Mouse (Mus musculus) forebrain, embryonic 16.5 days (tissue): ENCODE measurements around the gene Gstt1. TPM values are rescaled to one million over a fixed set of nuclear protein-coding genes. Genes with fewer than 3 reads are reported as not detected.

Source experiments
- ATAC-seq: fragments of 200-750 bp; cut with Nextera tagmentation; 2 replicates; pipeline ENCODE4 v1.8.0; 2017; ENCODE audit warnings: mild to moderate bottlenecking, moderate library complexity
- H3K27ac ChIP-seq: fragments of 300-500 bp; sonication (generic); 2 replicates; pipeline ENCODE4 v1.5.1; 2014; ENCODE audit warnings: low read length, control low read depth
- H3K27me3 ChIP-seq: fragments of 300-500 bp; sonication (generic); replicated peaks from 2 replicates; pipeline ENCODE4 v1.6.1; 2014; ENCODE audit warnings: low read length; ENCODE audit not compliant: control insufficient read depth, insufficient read depth
- H3K36me3 ChIP-seq: fragments of 300-500 bp; sonication (generic); 2 replicates; pipeline ENCODE4 v1.6.1; 2014; ENCODE audit not compliant: control insufficient read depth, insufficient read depth
- H3K4me1 ChIP-seq: fragments of 300-500 bp; sonication (generic); replicated peaks from 2 replicates; pipeline ENCODE4 v1.6.1; 2014; ENCODE audit warnings: low read length; ENCODE audit not compliant: control insufficient read depth, insufficient read depth
- H3K4me2 ChIP-seq: fragments of 300-500 bp; sonication (generic); 2 replicates; pipeline ENCODE4 v1.6.1; 2014; ENCODE audit warnings: mild to moderate bottlenecking, low read length, control low read depth
- H3K4me3 ChIP-seq: fragments of 300-500 bp; sonication (generic); replicated peaks from 2 replicates; pipeline ENCODE4 v1.5.1; 2014; ENCODE audit warnings: mild to moderate bottlenecking, low read length, control low read depth
- H3K9ac ChIP-seq: fragments of 300-500 bp; sonication (generic); replicated peaks from 2 replicates; pipeline ENCODE4 v1.6.1; 2014; ENCODE audit warnings: low read depth, low read length, control low read depth
- H3K9me3 ChIP-seq: fragments of 300-500 bp; sonication (generic); 2 replicates; pipeline ENCODE4 v1.6.1; 2016; ENCODE audit warnings: low read length; ENCODE audit not compliant: control insufficient read depth
- WGBS: fragments of 180-500 bp; shearing (Covaris S2); extraction: QIAGEN DNeasy Blood & Tissue Kit; methylation state at CpG from one replicate; pipeline ENCODE4 v1.1.7; 2014; 5-methylcytosine and 5-hydroxymethylcytosine counted together
- polyA plus RNA-seq: library from polyadenylated mRNA; unstranded; fragments of >200 nt; fragmentation: Nextera tagmentation; extraction: Ambion mirVana; gene quantifications from 2 replicates; pipeline ENCODE4 v1.2.1, GENCODE M21; 2015

The Gstt1 gene
- polyA plus RNA-seq, 1 experiment from 2014 or later = 15.2 TPM

GRCm38 (mm10) chr10:75834250-75834649, 35.9 kb upstream of the Gstt1 start:
- H3K9ac ChIP-seq = peak overlapping the region; percentile 27
- H3K27ac ChIP-seq = no peak overlapping the region
- no peaks in the 10 kb centered on the region for H3K9me3 ChIP-seq
- peak overlapping the region; percentile 52 for H3K4me2 ChIP-seq
- ATAC-seq = no peak
- H3K4me1 ChIP-seq = peaks cover 30% of the 10 kb centered on the region
- H3K36me3 ChIP-seq = no peaks in the 10 kb centered on the region
- peaks cover 10% of the 10 kb centered on the region for H3K27me3 ChIP-seq
- 1% methylated on average over 21 of the region's 21 CpGs for WGBS
- peak overlapping the region; percentile 35 for H3K4me3 ChIP-seq

DNA sequence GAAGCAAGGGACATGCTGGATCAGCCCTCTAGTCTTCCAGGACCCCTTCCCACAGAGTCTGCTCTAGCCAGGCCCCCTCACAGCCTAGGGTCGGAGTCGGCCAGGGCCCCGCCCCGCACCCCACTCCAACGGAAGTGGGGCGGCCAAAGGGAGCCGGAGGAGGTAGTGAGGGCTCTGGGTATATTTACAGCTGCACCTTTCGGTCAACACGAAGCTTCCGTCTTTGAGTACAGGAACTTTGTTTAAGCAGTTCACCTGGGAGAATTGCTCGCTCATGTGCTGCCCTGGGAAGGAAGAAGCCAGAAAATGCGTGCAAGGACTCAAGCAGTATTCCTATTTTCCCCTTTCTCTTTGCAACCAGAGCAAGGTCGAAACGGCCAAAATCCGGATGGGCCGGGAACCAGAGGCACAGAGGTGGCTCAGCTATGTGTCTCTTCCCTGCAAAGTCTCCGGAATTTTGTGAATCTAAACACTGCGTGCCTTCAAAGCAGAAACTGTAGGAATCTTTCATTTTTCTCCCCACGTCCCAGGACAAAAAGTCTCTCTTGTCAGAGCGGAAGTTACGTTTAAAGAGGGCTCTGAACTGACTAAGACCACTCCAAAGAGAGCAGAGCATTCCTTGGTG, 35.2 kb upstream of the Gstt1 start:
- H3K27me3 ChIP-seq = peaks cover 10% of the 10 kb centered on the region
- H3K4me1 ChIP-seq = peaks cover 33% of the 10 kb centered on the region
- no peaks in the 10 kb centered on the region for H3K9me3 ChIP-seq
- H3K4me3 ChIP-seq = peak overlapping the region; percentile 35
- H3K27ac ChIP-seq = no peak overlapping the region
- ATAC-seq = no peak
- no peaks in the 10 kb centered on the region for H3K36me3 ChIP-seq
- peak overlapping the region; percentile 52 for H3K4me2 ChIP-seq
- H3K9ac ChIP-seq = no peak overlapping the region
- 18% methylated on average over 21 of the region's 21 CpGs for WGBS

DNA sequence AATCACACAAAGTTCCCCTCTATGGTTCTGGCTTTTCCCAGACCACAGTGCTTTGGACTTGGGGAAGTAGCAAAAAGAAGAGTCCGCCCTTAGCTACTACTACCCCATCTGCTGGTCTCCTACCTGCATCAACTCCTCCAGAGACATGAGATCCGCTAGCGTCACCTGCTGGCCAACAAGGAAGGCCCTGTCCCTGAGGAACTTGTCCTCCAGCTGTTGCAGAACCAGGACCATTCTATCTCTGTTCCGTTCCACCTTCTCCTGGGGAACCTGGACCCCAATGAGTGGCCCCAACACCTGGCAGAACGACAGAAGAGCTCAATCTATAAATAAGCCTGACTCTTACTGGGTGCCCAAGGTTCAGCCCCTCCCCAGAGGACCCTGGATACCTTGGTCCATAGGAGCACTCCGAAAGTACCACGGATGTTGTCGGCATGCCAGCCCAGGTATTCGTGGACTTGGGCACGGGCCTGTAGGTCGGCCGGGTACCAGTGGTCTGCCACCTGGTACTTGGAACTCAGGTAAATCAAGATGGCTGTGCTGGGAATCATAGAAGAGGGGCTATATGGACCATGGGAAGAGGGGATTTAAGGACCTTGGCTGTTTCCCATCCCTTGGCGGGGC, 34.0 kb upstream of the Gstt1 start:
- Histone ChIP-seq H3K4me1 (peaks cover 32% of the 10 kb centered on the region), H3K27ac (no peak overlapping the region), H3K9ac (no peak overlapping the region), H3K4me3 (no peak overlapping the region), H3K9me3 (no peaks in the 10 kb centered on the region), H3K27me3 (peaks cover 10% of the 10 kb centered on the region), H3K4me2 (no peak overlapping the region), H3K36me3 (no peaks in the 10 kb centered on the region)
- ATAC-seq = no peak
- WGBS = 70% methylated on average over 13 of the region's 13 CpGs

- ATAC-seq = no peak
- Histone ChIP-seq H3K9me3 (no peaks in the 10 kb centered on the region), H3K4me3 (no peak overlapping the region), H3K27ac (no peak overlapping the region), H3K4me1 (peaks cover 20% of the 10 kb centered on the region), H3K4me2 (no peak overlapping the region), H3K27me3 (peaks cover 10% of the 10 kb centered on the region), H3K9ac (no peak overlapping the region), H3K36me3 (no peaks in the 10 kb centered on the region)
- WGBS = 88% methylated on average over 2 of the region's 2 CpGs
These were observed 31.9 kb upstream of the Gstt1 start for GRCm38 (mm10) chr10:75830275-75830670.

GRCm38 (mm10) chr10:75829529-75830274, 31.3 kb upstream of the Gstt1 start:
- 90% methylated on average over 2 of the region's 2 CpGs for WGBS
- Histone ChIP-seq H3K27me3 (peaks cover 7% of the 10 kb centered on the region), H3K4me3 (no peak overlapping the region), H3K27ac (no peak overlapping the region), H3K36me3 (no peaks in the 10 kb centered on the region), H3K4me2 (no peak overlapping the region), H3K4me1 (peaks cover 17% of the 10 kb centered on the region), H3K9me3 (no peaks in the 10 kb centered on the region), H3K9ac (no peak overlapping the region)
- ATAC-seq = no peak

DNA sequence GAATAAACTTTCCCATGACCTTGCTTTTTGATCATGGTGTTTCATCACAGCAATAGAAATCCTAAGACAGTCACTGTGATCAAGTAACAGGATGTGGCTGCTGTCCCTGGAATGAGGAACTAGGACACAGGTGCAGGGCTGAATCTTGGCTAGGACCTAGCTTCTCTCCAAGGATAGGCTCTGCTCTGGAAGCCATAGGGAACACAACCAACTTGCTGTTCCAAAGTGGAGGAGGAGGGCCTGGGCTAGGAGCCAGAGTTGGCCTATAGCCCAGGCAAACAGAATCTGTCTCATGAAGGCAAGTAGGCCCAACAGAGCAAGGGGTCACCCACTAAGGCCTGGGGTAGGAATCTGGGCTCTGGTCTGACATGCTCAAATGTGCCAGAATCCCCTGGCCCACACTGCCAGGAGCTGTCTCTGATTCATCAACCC, 30.1 kb upstream of the Gstt1 start:
- Histone ChIP-seq H3K9ac (no peak overlapping the region), H3K36me3 (no peaks in the 10 kb centered on the region), H3K4me3 (no peak overlapping the region), H3K9me3 (no peaks in the 10 kb centered on the region), H3K4me1 (peaks cover 9% of the 10 kb centered on the region), H3K4me2 (no peak overlapping the region), H3K27me3 (no peaks in the 10 kb centered on the region), H3K27ac (no peak overlapping the region)
- peak; percentile 83 for ATAC-seq

DNA sequence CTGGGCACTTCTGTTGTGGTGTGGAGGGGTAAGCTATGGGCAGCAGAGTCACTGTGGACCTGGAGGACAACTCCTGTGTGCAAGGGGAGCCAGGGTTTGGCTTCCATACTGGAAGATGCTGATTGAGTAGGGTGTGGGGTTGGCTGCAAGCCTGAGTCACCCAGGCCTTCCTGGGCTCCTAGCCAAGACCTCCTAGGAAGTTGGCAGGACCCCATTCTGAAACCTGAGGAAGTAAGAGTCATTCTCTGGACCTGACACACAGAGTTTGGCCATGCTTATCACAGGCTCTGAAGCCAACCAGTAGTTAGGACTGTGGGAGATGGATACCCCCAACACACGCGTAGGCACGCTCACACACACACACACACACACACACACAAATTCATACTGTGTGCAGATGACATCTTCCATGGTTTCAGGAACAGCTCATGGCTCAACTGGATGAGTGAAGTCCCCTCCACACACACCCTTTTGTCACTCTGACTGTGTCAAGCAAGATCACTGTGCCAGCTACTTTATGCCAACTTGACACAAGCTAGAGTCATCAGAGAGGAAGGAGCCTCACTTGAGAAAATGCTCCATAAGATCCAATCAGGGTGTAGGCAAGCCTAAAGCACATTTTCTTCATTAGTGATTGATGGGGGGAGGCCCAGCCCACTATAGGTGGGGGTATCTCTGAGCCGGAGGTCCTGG, 29.4 kb upstream of the Gstt1 start:
- 82% methylated on average over 4 of the region's 4 CpGs for whole genome bisulfite sequencing
- ATAC-seq = no peak
- peaks cover 9% of the 10 kb centered on the region for H3K4me1 ChIP-seq
- H3K4me2 ChIP-seq = no peak overlapping the region
- H3K36me3 ChIP-seq = no peaks in the 10 kb centered on the region
- H3K27me3 ChIP-seq = no peaks in the 10 kb centered on the region
- H3K27ac ChIP-seq = no peak overlapping the region
- no peaks in the 10 kb centered on the region for H3K9me3 ChIP-seq
- H3K4me3 ChIP-seq = no peak overlapping the region
- no peak overlapping the region for H3K9ac ChIP-seq

DNA sequence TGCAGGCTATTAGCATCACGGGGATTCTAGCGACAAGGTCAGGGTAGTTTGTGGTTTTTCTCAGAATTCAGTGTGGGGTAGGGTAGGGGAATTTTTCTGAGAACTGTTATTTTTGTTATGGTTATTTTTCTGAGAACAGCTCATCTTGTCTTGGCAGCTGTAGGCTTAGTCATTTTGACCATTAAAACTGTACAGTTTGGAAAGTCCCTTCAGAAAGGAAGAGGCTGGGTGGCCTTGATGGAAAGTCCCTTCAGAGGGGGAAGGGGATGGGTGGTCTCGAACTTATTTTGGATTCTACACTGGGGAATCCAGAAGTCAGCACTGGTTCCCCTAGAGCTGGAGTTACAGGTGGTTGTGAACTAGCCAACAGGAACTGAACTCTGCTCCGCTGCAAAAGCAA, 26.1 kb upstream of the Gstt1 start:
- 91% methylated on average over 4 of the region's 4 CpGs for WGBS

DNA sequence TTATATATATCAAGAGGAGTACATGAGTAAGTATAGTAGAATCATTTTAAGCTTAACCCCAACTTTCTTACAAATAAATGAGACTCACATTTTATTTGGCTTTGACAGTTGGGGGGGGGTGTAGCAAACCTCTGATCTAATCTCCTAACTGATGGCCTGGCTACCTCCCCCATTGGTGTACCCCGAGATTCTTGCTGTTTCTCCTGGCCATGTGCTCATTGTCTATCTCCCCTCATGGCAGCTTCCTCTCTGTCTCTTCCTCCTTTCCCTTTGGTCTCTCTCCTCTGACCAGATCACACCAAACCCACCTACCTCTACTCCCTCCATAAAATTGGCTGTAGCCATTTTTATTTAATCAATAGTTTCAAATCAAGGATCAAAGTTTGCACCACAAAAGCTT, 25.4 kb upstream of the Gstt1 start:
- H3K27ac ChIP-seq = no peak overlapping the region
- H3K4me2 ChIP-seq = no peak overlapping the region
- WGBS = 88% methylated on average over 1 of the region's 1 CpGs
- H3K9ac ChIP-seq = no peak overlapping the region
- no peak for ATAC-seq
- no peaks in the 10 kb centered on the region for H3K9me3 ChIP-seq
- no peaks in the 10 kb centered on the region for H3K27me3 ChIP-seq
- peaks cover 8% of the 10 kb centered on the region for H3K4me1 ChIP-seq
- no peak overlapping the region for H3K4me3 ChIP-seq
- no peaks in the 10 kb centered on the region for H3K36me3 ChIP-seq

More for the DNA sequence above, 26.1 kb upstream of the Gstt1 start:
- H3K9me3 ChIP-seq = no peaks in the 10 kb centered on the region
- H3K27ac ChIP-seq = no peak overlapping the region
- no peaks in the 10 kb centered on the region for H3K36me3 ChIP-seq
- no peak overlapping the region for H3K4me2 ChIP-seq
- no peak overlapping the region for H3K4me3 ChIP-seq
- ATAC-seq = no peak
- no peaks in the 10 kb centered on the region for H3K27me3 ChIP-seq
- peaks cover 9% of the 10 kb centered on the region for H3K4me1 ChIP-seq
- no peak overlapping the region for H3K9ac ChIP-seq
